Mouse (Mus musculus): ENCODE measurements around the gene Ncor2. TPM values are rescaled to one million over a fixed set of nuclear protein-coding genes. Genes with fewer than 3 reads are reported as not detected.

Ncor2 gene
- polyA plus RNA-seq, 1 experiment from 2014 or later: 23.6 TPM

GRCm38 (mm10) chr5:125120517-125121303, 58.3 kb downstream of the Ncor2 start:
- 81% methylated on average over 17 of the region's 17 CpGs for WGBS
- Histone ChIP-seq H3K4me3 (ENCODE audit: low read depth, low read length) (no peak overlapping the region), H3K4me2 (ENCODE audit: low read depth, severe bottlenecking) (no peak overlapping the region), H3K36me3 (ENCODE audit: control insufficient read depth, insufficient read depth, low read length) (peaks cover 12% of the 10 kb centered on the region), H3K9ac (ENCODE audit: low read length) (no peak overlapping the region), H3K27me3 (ENCODE audit: control insufficient read depth, insufficient read depth, low read length) (no peaks in the 10 kb centered on the region), H3K4me1 (ENCODE audit: control insufficient read depth, insufficient read depth, low read length) (peaks cover 6% of the 10 kb centered on the region; the same call in 1 of the 2 replicates), H3K27ac (replicated peaks; ENCODE audit: low read depth, low read length) (no peak overlapping the region), H3K9me3 (ENCODE audit: control insufficient read depth, low read length) (no peaks in the 10 kb centered on the region)
- DNase-seq (ENCODE audit: low spot score) (no peak), ATAC-seq (ENCODE audit: insufficient number of reproducible peaks, low FRiP score, low TSS enrichment, low read depth) (no peak)

DNA sequence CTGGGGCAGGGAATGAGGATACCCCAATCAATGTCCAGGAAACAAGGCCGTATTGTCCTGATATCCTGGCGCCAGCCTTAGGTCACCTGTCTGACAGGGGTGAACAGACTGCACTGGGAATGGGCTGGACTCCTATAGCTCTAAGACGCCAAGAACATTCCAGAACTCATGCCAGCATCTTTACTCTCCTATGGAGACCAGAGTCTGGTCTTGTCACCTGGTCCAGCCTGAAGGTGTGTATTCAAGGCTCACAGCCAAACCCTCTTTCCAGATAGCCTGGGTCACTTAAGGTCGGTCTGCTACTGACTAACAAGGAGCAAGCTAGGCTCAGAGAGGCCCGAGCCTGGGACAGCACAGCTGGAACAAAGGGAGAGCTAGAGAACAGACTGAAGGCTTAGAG, 61.8 kb downstream of the Ncor2 start:
- Histone ChIP-seq H3K4me3 (ENCODE audit: low read depth, low read length) (no peak overlapping the region), H3K4me1 (ENCODE audit: control insufficient read depth, insufficient read depth, low read length) (peaks cover 9% of the 10 kb centered on the region), H3K27ac (replicated peaks; ENCODE audit: low read depth, low read length) (no peak overlapping the region), H3K36me3 (ENCODE audit: control insufficient read depth, insufficient read depth, low read length) (peaks cover 23% of the 10 kb centered on the region), H3K4me2 (ENCODE audit: low read depth, severe bottlenecking) (no peak overlapping the region), H3K9ac (ENCODE audit: low read length) (no peak overlapping the region), H3K9me3 (ENCODE audit: control insufficient read depth, low read length) (no peaks in the 10 kb centered on the region), H3K27me3 (ENCODE audit: control insufficient read depth, insufficient read depth, low read length) (no peaks in the 10 kb centered on the region)
- ATAC-seq (ENCODE audit: insufficient number of reproducible peaks, low FRiP score, low TSS enrichment, low read depth) (no peak), DNase-seq (ENCODE audit: low spot score) (no peak)
- 84% methylated on average over 5 of the region's 5 CpGs for WGBS

DNA sequence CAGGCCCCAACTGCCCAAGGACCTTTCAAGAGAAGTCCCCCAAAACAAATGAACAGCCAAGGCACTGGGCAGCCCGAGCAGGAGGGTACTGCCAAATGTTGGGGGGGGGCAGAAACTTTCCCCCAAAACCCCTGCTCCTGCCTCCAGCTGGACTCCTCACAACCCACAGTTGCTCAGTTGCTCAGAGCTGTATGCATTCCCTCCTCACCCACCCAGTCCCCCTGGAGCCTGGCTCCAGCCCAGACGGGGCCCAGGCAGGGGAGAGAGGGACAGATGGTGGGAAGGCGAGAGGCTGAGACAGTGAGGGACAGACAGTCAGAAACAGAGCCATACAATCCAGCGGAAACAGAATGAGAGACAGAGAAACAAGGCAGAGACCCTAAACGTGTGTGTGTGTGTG, 66.0 kb downstream of the Ncor2 start:
- H3K4me3 ChIP-seq (ENCODE audit: low read depth, low read length): no peak overlapping the region
- no peaks in the 10 kb centered on the region for H3K9me3 ChIP-seq (ENCODE audit: control insufficient read depth, low read length)
- no peak overlapping the region for H3K4me2 ChIP-seq (ENCODE audit: low read depth, severe bottlenecking)
- no peaks in the 10 kb centered on the region for H3K27me3 ChIP-seq (ENCODE audit: control insufficient read depth, insufficient read depth, low read length)
- no peak overlapping the region for H3K9ac ChIP-seq (ENCODE audit: low read length)
- peaks cover 35% of the 10 kb centered on the region for H3K4me1 ChIP-seq (ENCODE audit: control insufficient read depth, insufficient read depth, low read length)
- ATAC-seq (ENCODE audit: insufficient number of reproducible peaks, low FRiP score, low TSS enrichment, low read depth): no peak
- H3K27ac ChIP-seq (replicated peaks; ENCODE audit: low read depth, low read length): peak overlapping the region; percentile 9; the same call in 1 of the 2 replicates
- DNase-seq (ENCODE audit: low spot score): no peak
- H3K36me3 ChIP-seq (ENCODE audit: control insufficient read depth, insufficient read depth, low read length): peaks cover 25% of the 10 kb centered on the region
- WGBS: 52% methylated on average over 5 of the region's 5 CpGs

- no peak for ATAC-seq (ENCODE audit: insufficient number of reproducible peaks, low FRiP score, low TSS enrichment, low read depth)
- Histone ChIP-seq H3K27me3 (ENCODE audit: control insufficient read depth, insufficient read depth, low read length) (no peaks in the 10 kb centered on the region), H3K9ac (ENCODE audit: low read length) (no peak overlapping the region), H3K4me3 (ENCODE audit: low read depth, low read length) (no peak overlapping the region), H3K36me3 (ENCODE audit: control insufficient read depth, insufficient read depth, low read length) (peaks cover 25% of the 10 kb centered on the region), H3K4me2 (ENCODE audit: low read depth, severe bottlenecking) (no peak overlapping the region), H3K27ac (replicated peaks; ENCODE audit: low read depth, low read length) (peak overlapping the region; percentile 9; the same call in 1 of the 2 replicates), H3K9me3 (ENCODE audit: control insufficient read depth, low read length) (no peaks in the 10 kb centered on the region), H3K4me1 (ENCODE audit: control insufficient read depth, insufficient read depth, low read length) (peaks cover 35% of the 10 kb centered on the region)
- DNase-seq (ENCODE audit: low spot score): no peak
- WGBS: 76% methylated on average over 1 of the region's 1 CpGs
Measured at GRCm38 (mm10) chr5:125112588-125112987, 66.4 kb downstream of the Ncor2 start.

GRCm38 (mm10) chr5:125111137-125111536, 67.9 kb downstream of the Ncor2 start:
- H3K27ac ChIP-seq (replicated peaks; ENCODE audit: low read depth, low read length): peak overlapping the region; percentile 49; the same call in 1 of the 2 replicates
- no peaks in the 10 kb centered on the region for H3K9me3 ChIP-seq (ENCODE audit: control insufficient read depth, low read length)
- no peak overlapping the region for H3K4me3 ChIP-seq (ENCODE audit: low read depth, low read length)
- WGBS: 48% methylated on average over 6 of the region's 6 CpGs
- no peak overlapping the region for H3K9ac ChIP-seq (ENCODE audit: low read length)
- DNase-seq (ENCODE audit: low spot score) (peak; percentile 62), ATAC-seq (ENCODE audit: insufficient number of reproducible peaks, low FRiP score, low TSS enrichment, low read depth) (peak; percentile 45; the same call in 1 of the 2 replicates)
- H3K27me3 ChIP-seq (ENCODE audit: control insufficient read depth, insufficient read depth, low read length): no peaks in the 10 kb centered on the region
- no peak overlapping the region for H3K4me2 ChIP-seq (ENCODE audit: low read depth, severe bottlenecking)
- peaks cover 35% of the 10 kb centered on the region for H3K4me1 ChIP-seq (ENCODE audit: control insufficient read depth, insufficient read depth, low read length)
- H3K36me3 ChIP-seq (ENCODE audit: control insufficient read depth, insufficient read depth, low read length): peaks cover 29% of the 10 kb centered on the region

- Histone ChIP-seq H3K9me3 (ENCODE audit: control insufficient read depth, low read length) (no peaks in the 10 kb centered on the region), H3K27ac (replicated peaks; ENCODE audit: low read depth, low read length) (peak overlapping the region; percentile 55; the same call in 1 of the 2 replicates), H3K9ac (ENCODE audit: low read length) (no peak overlapping the region), H3K27me3 (ENCODE audit: control insufficient read depth, insufficient read depth, low read length) (no peaks in the 10 kb centered on the region), H3K4me2 (ENCODE audit: low read depth, severe bottlenecking) (no peak overlapping the region), H3K36me3 (ENCODE audit: control insufficient read depth, insufficient read depth, low read length) (peaks cover 33% of the 10 kb centered on the region), H3K4me3 (ENCODE audit: low read depth, low read length) (no peak overlapping the region), H3K4me1 (ENCODE audit: control insufficient read depth, insufficient read depth, low read length) (peaks cover 35% of the 10 kb centered on the region)
- DNase-seq (ENCODE audit: low spot score) (peak; percentile 66), ATAC-seq (ENCODE audit: insufficient number of reproducible peaks, low FRiP score, low TSS enrichment, low read depth) (no peak)
- 57% methylated on average over 3 of the region's 3 CpGs for WGBS
Measured at GRCm38 (mm10) chr5:125110722-125111121, 68.3 kb downstream of the Ncor2 start.

GRCm38 (mm10) chr5:125110196-125110595, 68.8 kb downstream of the Ncor2 start:
- Histone ChIP-seq H3K4me3 (ENCODE audit: low read depth, low read length) (no peak overlapping the region), H3K9ac (ENCODE audit: low read length) (no peak overlapping the region), H3K27ac (replicated peaks; ENCODE audit: low read depth, low read length) (peak overlapping the region; percentile 55), H3K36me3 (ENCODE audit: control insufficient read depth, insufficient read depth, low read length) (peaks cover 28% of the 10 kb centered on the region), H3K27me3 (ENCODE audit: control insufficient read depth, insufficient read depth, low read length) (no peaks in the 10 kb centered on the region), H3K4me1 (ENCODE audit: control insufficient read depth, insufficient read depth, low read length) (peaks cover 35% of the 10 kb centered on the region), H3K4me2 (ENCODE audit: low read depth, severe bottlenecking) (no peak overlapping the region), H3K9me3 (ENCODE audit: control insufficient read depth, low read length) (no peaks in the 10 kb centered on the region)
- 42% methylated on average over 8 of the region's 8 CpGs for WGBS
- ATAC-seq (ENCODE audit: insufficient number of reproducible peaks, low FRiP score, low TSS enrichment, low read depth) (peak; percentile 22; the same call in 1 of the 2 replicates), DNase-seq (ENCODE audit: low spot score) (peak; percentile 67)

DNA sequence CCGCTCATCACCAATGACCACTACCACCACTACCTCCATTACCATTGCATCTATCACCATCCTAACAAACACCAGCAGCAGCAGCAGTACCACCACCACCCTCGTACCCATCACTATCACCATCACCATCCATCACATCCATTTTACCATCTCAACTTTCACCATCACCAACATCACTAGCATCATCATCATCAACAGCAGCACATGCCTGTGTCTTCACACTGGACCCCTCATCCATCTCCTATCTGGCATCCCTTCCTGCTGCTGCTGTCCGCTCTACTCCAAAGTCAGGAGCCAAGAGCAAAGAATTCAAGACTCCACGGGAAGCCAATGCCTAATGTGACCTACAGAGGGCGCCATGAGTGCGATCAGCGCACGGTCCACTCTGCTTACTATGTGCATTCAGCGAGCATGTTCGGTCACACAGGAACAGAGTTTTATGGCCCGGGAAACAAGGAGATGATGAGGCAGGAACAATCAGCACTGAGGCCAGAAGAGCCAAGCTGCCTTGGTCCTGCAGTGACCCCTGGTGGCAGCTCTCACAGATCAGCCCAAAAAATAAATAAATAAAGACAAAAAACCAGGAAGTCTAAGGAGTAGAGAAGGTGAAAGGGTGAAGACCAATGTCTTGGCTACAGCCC, 71.9 kb downstream of the Ncor2 start:
- Histone ChIP-seq H3K27ac (replicated peaks; ENCODE audit: low read depth, low read length) (no peak overlapping the region), H3K4me3 (ENCODE audit: low read depth, low read length) (no peak overlapping the region), H3K9ac (ENCODE audit: low read length) (no peak overlapping the region), H3K9me3 (ENCODE audit: control insufficient read depth, low read length) (no peaks in the 10 kb centered on the region), H3K4me2 (ENCODE audit: low read depth, severe bottlenecking) (no peak overlapping the region), H3K36me3 (ENCODE audit: control insufficient read depth, insufficient read depth, low read length) (peaks cover 34% of the 10 kb centered on the region), H3K27me3 (ENCODE audit: control insufficient read depth, insufficient read depth, low read length) (no peaks in the 10 kb centered on the region), H3K4me1 (ENCODE audit: control insufficient read depth, insufficient read depth, low read length) (peaks cover 35% of the 10 kb centered on the region)
- ATAC-seq (ENCODE audit: insufficient number of reproducible peaks, low FRiP score, low TSS enrichment, low read depth) (no peak), DNase-seq (ENCODE audit: low spot score) (peak; percentile 77)
- WGBS: 65% methylated on average over 11 of the region's 11 CpGs
